Mouse (Mus musculus) gastrocnemius, postnatal 10 days (tissue): ENCODE measurements around the gene Hist1h1b. TPM values are rescaled to one million over a fixed set of nuclear protein-coding genes. Genes with fewer than 3 reads are reported as not detected.

ENCODE experiments used
- microRNA-seq, 2 experiments: library from miRNA; unstranded; fragments of <30 nt; microRNA quantifications; one replicate each; pipeline ENCODE4 v1.2.0; 2021
- total RNA-seq, 2 experiments: library from RNA; stranded (reverse); gene quantifications; 2 replicates each; pipeline ENCODE4 v1.2.3; 2021

Hist1h1b gene
- total RNA-seq, 2 experiments from 2014 or later, result 122 to 129 TPM

Small RNAs within 50 kb of the gene (microRNA-seq; reads per million reads assigned to microRNA genes)
- gene Gm19658 (0 reads per million in 2 experiments), gene Gm44346 (0 reads per million in 2 experiments), gene Gm44454 (0 reads per million in 2 experiments)

Other genes starting within 250 kb of the Hist1h1b start
- 10 to 100 TPM in 1 of 2 experiments, 1 to 10 TPM in 1; 8.0 to 11.4 TPM for gene Zkscan8, start 249.5 kb downstream of the Hist1h1b start, total RNA-seq
- not detected for gene Olfr1366, start 237.8 kb downstream of the Hist1h1b start, total RNA-seq
- not detected for gene Olfr1535, start 220.7 kb downstream of the Hist1h1b start, total RNA-seq
- gene Olfr1364, start 198.9 kb downstream of the Hist1h1b start, total RNA-seq, result not detected
- not detected for gene Olfr1362, start 166.6 kb downstream of the Hist1h1b start, total RNA-seq
- not detected for gene Olfr11, start 138.1 kb downstream of the Hist1h1b start, total RNA-seq
- gene Olfr1361, start 117.2 kb downstream of the Hist1h1b start, total RNA-seq, result not detected
- not detected for gene Olfr1360, start 103.2 kb downstream of the Hist1h1b start, total RNA-seq
- gene Olfr1359, start 82.5 kb downstream of the Hist1h1b start, total RNA-seq, result not detected
- gene Hist1h2bl, start 64.5 kb downstream of the Hist1h1b start, total RNA-seq, result 100 to 1,000 TPM; 184 to 186 TPM
- 100 to 1,000 TPM; 125 TPM for gene Hist1h2ai, start 64.2 kb downstream of the Hist1h1b start, total RNA-seq
- 100 to 1,000 TPM; 240 to 265 TPM for gene Hist1h3h, start 63.0 kb downstream of the Hist1h1b start, total RNA-seq
- 10 to 100 TPM; 50.7 to 68.7 TPM for gene Hist1h2bm, start 58.6 kb downstream of the Hist1h1b start, total RNA-seq
- 10 to 100 TPM; 32.2 to 32.7 TPM for gene Hist1h4j, start 45.6 kb downstream of the Hist1h1b start, total RNA-seq
- gene Hist1h4k, start 30.1 kb downstream of the Hist1h1b start, total RNA-seq, result 100 to 1,000 TPM; 439 to 508 TPM
- gene Hist1h2ak, start 26.8 kb downstream of the Hist1h1b start, total RNA-seq, result 10 to 100 TPM; 71.7 to 78.9 TPM
- gene Hist1h2bn, start 26.5 kb downstream of the Hist1h1b start, total RNA-seq, result 100 to 1,000 TPM in 1 of 2 experiments, 10 to 100 TPM in 1; 94.7 to 110 TPM
- gene Hist1h3i, start 2.7 kb upstream of the Hist1h1b start, total RNA-seq, result 100 to 1,000 TPM; 199 to 235 TPM
- gene Hist1h2an, start 6.6 kb upstream of the Hist1h1b start, total RNA-seq, result 10 to 100 TPM; 37.8 to 38.8 TPM
- 10 to 100 TPM; 78.8 to 79.4 TPM for gene Hist1h2bp, start 6.8 kb upstream of the Hist1h1b start, total RNA-seq
- 100 to 1,000 TPM; 140 to 150 TPM for gene Hist1h2bq, start 29.6 kb upstream of the Hist1h1b start, total RNA-seq
- 100 to 1,000 TPM; 240 to 250 TPM for gene Hist1h2ao, start 29.8 kb upstream of the Hist1h1b start, total RNA-seq
- gene Hist1h4m, start 31.1 kb upstream of the Hist1h1b start, total RNA-seq, result 100 to 1,000 TPM; 345 to 353 TPM
- 10 to 100 TPM; 17.9 to 46.6 TPM for gene Hist1h4n, start 51.6 kb upstream of the Hist1h1b start, total RNA-seq
- 100 to 1,000 TPM in 1 of 2 experiments, 10 to 100 TPM in 1; 86.5 to 153 TPM for gene Hist1h2ap, start 52.9 kb upstream of the Hist1h1b start, total RNA-seq
- 100 to 1,000 TPM; 139 to 146 TPM for gene Hist1h2br, start 53.1 kb upstream of the Hist1h1b start, total RNA-seq
- gene Zfp184, start 164.5 kb upstream of the Hist1h1b start, total RNA-seq, result 1 to 10 TPM in 1 of 2 experiments, under 1 TPM in 1; 0.73 to 1.2 TPM
- not detected for gene Pom121l2, start 200.6 kb upstream of the Hist1h1b start, total RNA-seq
- not detected for gene Prss16, start 229.1 kb upstream of the Hist1h1b start, total RNA-seq